In the genomic region with DNA sequence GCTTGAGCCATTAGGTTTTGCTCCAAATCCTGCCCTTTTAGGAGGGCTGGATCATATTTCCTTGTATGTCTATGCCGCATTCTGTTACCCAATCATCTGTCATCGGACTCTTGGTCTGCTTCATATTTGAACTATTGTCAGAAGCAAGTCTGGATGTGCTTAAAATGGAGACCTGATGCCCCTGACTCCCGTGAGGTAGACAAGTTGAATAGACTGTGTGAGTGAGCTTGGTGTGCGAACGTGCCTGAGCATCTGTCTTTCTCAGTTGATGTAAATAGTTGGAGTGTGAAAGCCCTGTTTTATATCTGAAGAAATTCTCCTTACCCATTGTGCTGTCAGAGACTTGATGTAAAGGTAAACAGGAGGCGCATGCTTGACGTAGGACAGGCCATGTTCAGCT, we compare ENCODE assay signal across 30 mouse cellular contexts. TPM values are rescaled to one million over a fixed set of nuclear protein-coding genes. Genes with fewer than 3 reads are reported as not detected.
DNase-seq lines count a peak whose midpoint lies in the region; ATAC-seq and TF ChIP-seq lines count a peak whose summit lies in the region.
"Had no signal": no experiment of that assay in that cellular context is flagged by ENCODE, and none has a peak within 500 bp of the region (broad histone marks: within the 10 kb centered on the region; RNA-seq: fewer than 3 reads in every experiment).

No protein-coding gene starts in this region.

- intact Hi-C loops in gastrocnemius, adult 2 months (cut with DNase I) = no loop called here

- no peak for TF ChIP-seq CTCF in gastrocnemius, adult 2 months (IDR thresholded peaks at IDR 0.05)

- no peak overlapping the region for H3K4me3 ChIP-seq in gastrocnemius, adult 2 months
- H3K4me3 ChIP-seq in limb, embryonic 13.5 days = no peak overlapping the region
- no peak overlapping the region for H3K4me3 ChIP-seq in limb, embryonic 10.5 days
- no peak overlapping the region for H3K4me3 ChIP-seq in embryonic facial prominence, embryonic 14.5 days (ENCODE audit: low read depth, low read length)
- no peak overlapping the region for H3K4me3 ChIP-seq in stomach, embryonic 16.5 days (replicated peaks; ENCODE audit: low read length)
- H3K4me3 ChIP-seq: erythroblast, embryonic 14.5 days; hindbrain, embryonic 12.5 days; liver, embryonic 15.5 days; midbrain, embryonic 10.5 days; midbrain, embryonic 15.5 days; neural tube, embryonic 12.5 days had no signal

- H3K4me2 ChIP-seq in limb, embryonic 13.5 days (replicated peaks) = no peak overlapping the region
- H3K4me2 ChIP-seq in embryonic facial prominence, embryonic 14.5 days (ENCODE audit: low read depth, low read length) = no peak overlapping the region
- H3K4me2 ChIP-seq in stomach, embryonic 16.5 days (ENCODE audit: low read depth, low read length) = no peak overlapping the region
- H3K4me2 ChIP-seq: hindbrain, embryonic 12.5 days; liver, embryonic 15.5 days; lung, embryonic 14.5 days; midbrain, embryonic 15.5 days; neural tube, embryonic 12.5 days had no signal

- no peaks in the 10 kb centered on the region for H3K27me3 ChIP-seq in limb, embryonic 13.5 days
- no peaks in the 10 kb centered on the region for H3K27me3 ChIP-seq in limb, embryonic 10.5 days (ENCODE audit: low read depth, poor library complexity, severe bottlenecking)
- no peaks in the 10 kb centered on the region for H3K27me3 ChIP-seq in embryonic facial prominence, embryonic 14.5 days (replicated peaks; ENCODE audit: control insufficient read depth, insufficient read depth, low read length)
- no peaks in the 10 kb centered on the region for H3K27me3 ChIP-seq in stomach, embryonic 16.5 days (ENCODE audit: control insufficient read depth, insufficient read depth, low read length)
- H3K27me3 ChIP-seq: CH12.LX; hindbrain, embryonic 12.5 days; liver, embryonic 15.5 days; midbrain, embryonic 15.5 days; neural tube, embryonic 12.5 days had no signal

- no peak overlapping the region for H3K9ac ChIP-seq in limb, embryonic 13.5 days
- H3K9ac ChIP-seq in embryonic facial prominence, embryonic 14.5 days (ENCODE audit: low read depth, low read length) = no peak overlapping the region
- no peak overlapping the region for H3K9ac ChIP-seq in stomach, embryonic 16.5 days (ENCODE audit: low read length)
- H3K9ac ChIP-seq: hindbrain, embryonic 12.5 days; liver, embryonic 15.5 days; lung, embryonic 14.5 days; midbrain, embryonic 15.5 days; neural tube, embryonic 12.5 days had no signal

- peak overlapping the region; percentile 72 for H3K27ac ChIP-seq in gastrocnemius, adult 2 months
- H3K27ac ChIP-seq in limb, embryonic 13.5 days = 0 out of 2 replicates have a peak overlapping the region, but pooled peaks have one; percentile 10
- no peak overlapping the region for H3K27ac ChIP-seq in limb, embryonic 10.5 days
- H3K27ac ChIP-seq in embryonic facial prominence, embryonic 14.5 days (replicated peaks; ENCODE audit: low read depth, low read length) = peak overlapping the region; percentile 24; the same call in 1 of the 2 replicates
- H3K27ac ChIP-seq in stomach, embryonic 16.5 days (ENCODE audit: low read length) = peak overlapping the region; percentile 76; the same call in 1 of the 2 replicates
- H3K27ac ChIP-seq: hindbrain, embryonic 12.5 days; kidney, postnatal 0 days; liver, embryonic 15.5 days; midbrain, embryonic 10.5 days; midbrain, embryonic 15.5 days; neural tube, embryonic 12.5 days had no signal

- no peak for DNase-seq in gastrocnemius, adult 2 months
- no peak for DNase-seq in gastrocnemius, adult 18-20 months (ENCODE audit: low spot score)
- no peak for DNase-seq in limb, embryonic 10.5 days (ENCODE audit: low spot score)
- peak; percentile 59 for DNase-seq in embryonic facial prominence, embryonic 14.5 days (ENCODE audit: low spot score)
- no peak for DNase-seq in ovary, postnatal 10 days (ENCODE audit: low spot score)
- DNase-seq in adrenal gland, postnatal 36 days = no peak
- DNase-seq: adrenal gland, adult 8-10 months; cerebellum, adult 11-12 months; cerebellum, adult 9-11 months; gastrocnemius, postnatal 10 days; heart, postnatal 36 days; kidney, adult 8-10 months; kidney, postnatal 4 days; layer of hippocampus, adult 9-11 months; lung, embryonic 14.5 days; lung, postnatal 14 days; thymus, adult 2 months; thymus, postnatal 36 days had no signal

- 62% methylated on average over 7 of the region's 7 CpGs for WGBS in limb, embryonic 13.5 days
- 68% methylated on average over 7 of the region's 7 CpGs for WGBS in limb, embryonic 10.5 days
- WGBS in embryonic facial prominence, embryonic 14.5 days = 42% methylated on average over 7 of the region's 7 CpGs
- 42% methylated on average over 7 of the region's 7 CpGs for WGBS in stomach, embryonic 16.5 days

- no peak for ATAC-seq in limb, embryonic 13.5 days (ENCODE audit: low FRiP score, low read depth)
- peak; percentile 73 for ATAC-seq in embryonic facial prominence, embryonic 14.5 days (ENCODE audit: low read depth)
- ATAC-seq in stomach, embryonic 16.5 days (ENCODE audit: insufficient read depth, low FRiP score) = 0 out of 2 replicates have a peak, but pooled peaks have one; percentile 55
- ATAC-seq: activated CD4-positive, CD25-positive, alpha-beta regulatory T cell, adult 4 months; forebrain, embryonic 16.5 days; midbrain, embryonic 15.5 days had no signal

- peaks cover 36% of the 10 kb centered on the region for H3K4me1 ChIP-seq in limb, embryonic 13.5 days
- H3K4me1 ChIP-seq in limb, embryonic 10.5 days = peaks cover 39% of the 10 kb centered on the region
- peaks cover 22% of the 10 kb centered on the region for H3K4me1 ChIP-seq in embryonic facial prominence, embryonic 14.5 days (ENCODE audit: control insufficient read depth, insufficient read depth, low read length)
- H3K4me1 ChIP-seq in stomach, embryonic 16.5 days (ENCODE audit: control insufficient read depth, insufficient read depth, low read length) = peaks cover 29% of the 10 kb centered on the region
- H3K4me1 ChIP-seq: hindbrain, embryonic 12.5 days; midbrain, embryonic 15.5 days; neural tube, embryonic 12.5 days had no signal

- no peaks in the 10 kb centered on the region for H3K36me3 ChIP-seq in limb, embryonic 13.5 days
- H3K36me3 ChIP-seq in limb, embryonic 10.5 days = no peaks in the 10 kb centered on the region
- H3K36me3 ChIP-seq in embryonic facial prominence, embryonic 14.5 days (ENCODE audit: control insufficient read depth, insufficient read depth, low read length) = no peaks in the 10 kb centered on the region
- H3K36me3 ChIP-seq in stomach, embryonic 16.5 days (ENCODE audit: control insufficient read depth, insufficient read depth, low read length) = no peaks in the 10 kb centered on the region
- H3K36me3 ChIP-seq: hindbrain, embryonic 12.5 days; liver, embryonic 15.5 days; midbrain, embryonic 10.5 days; midbrain, embryonic 15.5 days; neural tube, embryonic 12.5 days had no signal

- no peaks in the 10 kb centered on the region for H3K9me3 ChIP-seq in limb, embryonic 13.5 days
- H3K9me3 ChIP-seq in limb, embryonic 10.5 days (replicated peaks) = no peaks in the 10 kb centered on the region
- no peaks in the 10 kb centered on the region for H3K9me3 ChIP-seq in embryonic facial prominence, embryonic 14.5 days (ENCODE audit: control insufficient read depth, low read length)
- no peaks in the 10 kb centered on the region for H3K9me3 ChIP-seq in stomach, embryonic 16.5 days (replicated peaks; ENCODE audit: control insufficient read depth, low read length)
- H3K9me3 ChIP-seq: hindbrain, embryonic 12.5 days; liver, embryonic 15.5 days; midbrain, embryonic 10.5 days; midbrain, embryonic 15.5 days; neural tube, embryonic 12.5 days had no signal

RNA-seq across cellular contexts. Expression of a gene that starts 46.3 kb away (rescaled TPM):
- 10 to 100 TPM; 14.7 to 22.7 TPM for total RNA-seq in gastrocnemius, adult 2 months (2021)
- total RNA-seq in gastrocnemius, adult 18-20 months (2021) = 10 to 100 TPM; 11.3 to 21.8 TPM
- polyA plus RNA-seq in limb, embryonic 13.5 days (2015; fragmentation: Nextera tagmentation; extraction: Ambion mirVana) = 9.5 and 10.1 TPM in 2 replicates
- polyA plus RNA-seq in limb, embryonic 10.5 days (2016; fragmentation: Nextera tagmentation; extraction: Ambion mirVana) = 6.2 and 10.1 TPM in 2 replicates
- 7.4 and 7.6 TPM in 2 replicates for polyA plus RNA-seq in embryonic facial prominence, embryonic 14.5 days (2014; fragmentation: Nextera tagmentation; extraction: Ambion mirVana)
- polyA plus RNA-seq in stomach, embryonic 16.5 days (2015; fragmentation: Nextera tagmentation; extraction: Ambion mirVana) = 6.0 and 7.2 TPM in 2 replicates
- 10 to 100 TPM; 58.5 to 71.5 TPM for total RNA-seq in adrenal gland, postnatal 36 days (2021)
